Comparison of ENCODE assay signal across 21 mouse cellular contexts in the genomic region with DNA sequence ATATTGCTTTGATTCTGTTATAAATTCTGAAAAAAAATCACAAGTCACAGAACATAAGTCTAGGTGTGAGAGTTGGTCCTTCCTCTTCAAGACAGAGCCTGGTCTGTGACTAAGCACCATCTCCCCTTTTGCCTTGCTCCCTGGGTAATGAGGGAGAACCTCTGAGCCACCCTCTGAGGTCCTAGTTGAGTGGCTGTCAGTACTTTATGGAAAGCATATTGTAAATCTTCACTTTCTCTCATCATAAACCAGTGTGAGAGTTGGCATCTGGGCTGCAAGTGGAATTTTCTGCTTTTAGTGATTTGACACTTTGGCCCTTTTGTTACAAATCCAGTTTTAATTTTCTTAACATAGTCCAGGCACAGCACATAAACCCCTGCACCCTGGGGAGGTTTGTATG.
DNase-seq lines count a peak whose midpoint lies in the region; ATAC-seq and TF ChIP-seq lines count a peak whose summit lies in the region.
"Had no signal": no experiment of that assay in that cellular context is flagged by ENCODE, and none has a peak within 500 bp of the region (broad histone marks: within the 10 kb centered on the region; RNA-seq: fewer than 3 reads in every experiment).

No protein-coding gene starts in this region.

- H3K4me1 ChIP-seq in heart, adult 2 months (ENCODE audit: control insufficient read depth, insufficient read depth, low read length): no peaks in the 10 kb centered on the region
- no peaks in the 10 kb centered on the region for H3K4me1 ChIP-seq in limb, embryonic 12.5 days (replicated peaks)
- no peaks in the 10 kb centered on the region for H3K4me1 ChIP-seq in midbrain, embryonic 14.5 days (ENCODE audit: control insufficient read depth, insufficient read depth, low read length)
- H3K4me1 ChIP-seq: embryonic facial prominence, embryonic 13.5 days; embryonic facial prominence, embryonic 15.5 days; forebrain, embryonic 10.5 days; forebrain, embryonic 12.5 days had no signal

- ATAC-seq in limb, embryonic 12.5 days (ENCODE audit: insufficient number of reproducible peaks, insufficient read depth, low FRiP score, low TSS enrichment, low read depth): peak; percentile 31; the same call in 1 of the 2 replicates
- ATAC-seq in midbrain, embryonic 14.5 days (ENCODE audit: low FRiP score, low TSS enrichment): no peak
- ATAC-seq: forebrain, embryonic 14.5 days; forebrain, embryonic 16.5 days had no signal

- H3K36me3 ChIP-seq in heart, adult 2 months (ENCODE audit: control insufficient read depth, insufficient read depth, low read length): no peaks in the 10 kb centered on the region
- no peaks in the 10 kb centered on the region for H3K36me3 ChIP-seq in limb, embryonic 12.5 days
- H3K36me3 ChIP-seq in midbrain, embryonic 14.5 days (ENCODE audit: control insufficient read depth, insufficient read depth, low read length): no peaks in the 10 kb centered on the region
- H3K36me3 ChIP-seq: embryonic facial prominence, embryonic 13.5 days; embryonic facial prominence, embryonic 15.5 days; forebrain, embryonic 10.5 days; forebrain, embryonic 12.5 days had no signal

- DNase-seq in heart, adult 11 months: peak; percentile 37
- no peak for DNase-seq in heart, adult 2 months
- peak; percentile 59 for DNase-seq in forelimb bud, embryonic 11.5 days (ENCODE audit: low read depth, low spot score)
- no peak for DNase-seq in midbrain, embryonic 14.5 days
- DNase-seq: adrenal gland, adult 2 months; adrenal gland, postnatal 10 days; adrenal gland, postnatal 25 days; cerebellum, adult 11 months; cerebellum, adult 18-20 months; cerebellum, adult 8-10 months; cerebellum, adult 9-11 months; cerebellum, postnatal 14 days; cerebellum, postnatal 36 days had no signal

- TF ChIP-seq POLR2A in heart, adult 2 months (IDR thresholded peaks at IDR 0.05; ENCODE audit: insufficient read depth, low read depth, low read length): no peak

- H3K9ac ChIP-seq in heart, adult 2 months (ENCODE audit: low read depth, low read length): no peak overlapping the region
- no peak overlapping the region for H3K9ac ChIP-seq in limb, embryonic 12.5 days (replicated peaks)
- no peak overlapping the region for H3K9ac ChIP-seq in midbrain, embryonic 14.5 days (replicated peaks; ENCODE audit: low read length)
- H3K9ac ChIP-seq: embryonic facial prominence, embryonic 13.5 days; embryonic facial prominence, embryonic 15.5 days; forebrain, embryonic 12.5 days had no signal

- H3K27ac ChIP-seq in heart, adult 2 months: no peak overlapping the region
- H3K27ac ChIP-seq in limb, embryonic 12.5 days: peak overlapping the region; percentile 41; the same call in 1 of the 2 replicates
- no peak overlapping the region for H3K27ac ChIP-seq in midbrain, embryonic 14.5 days (replicated peaks; ENCODE audit: low read depth, low read length)
- H3K27ac ChIP-seq: embryonic facial prominence, embryonic 13.5 days; embryonic facial prominence, embryonic 15.5 days; forebrain, embryonic 10.5 days; forebrain, embryonic 12.5 days had no signal

- TF ChIP-seq EP300 in heart, adult 2 months (IDR thresholded peaks at IDR 0.05; ENCODE audit: insufficient read depth, low read depth, low read length): no peak

- H3K4me2 ChIP-seq in limb, embryonic 12.5 days: no peak overlapping the region
- no peak overlapping the region for H3K4me2 ChIP-seq in midbrain, embryonic 14.5 days (ENCODE audit: low read length)
- H3K4me2 ChIP-seq: embryonic facial prominence, embryonic 13.5 days; embryonic facial prominence, embryonic 15.5 days; forebrain, embryonic 12.5 days had no signal

- intact Hi-C loops in heart, adult 2 months (cut with DNase I): no loop called here

- H3K9me3 ChIP-seq in limb, embryonic 12.5 days: no peaks in the 10 kb centered on the region
- H3K9me3 ChIP-seq in midbrain, embryonic 14.5 days (ENCODE audit: control insufficient read depth, low read length): no peaks in the 10 kb centered on the region
- H3K9me3 ChIP-seq: embryonic facial prominence, embryonic 13.5 days; embryonic facial prominence, embryonic 15.5 days; forebrain, embryonic 10.5 days; forebrain, embryonic 12.5 days had no signal

- no peaks in the 10 kb centered on the region for H3K79me2 ChIP-seq in heart, adult 2 months (replicated peaks; ENCODE audit: control insufficient read depth, insufficient read depth, low read length)

- no peak for TF ChIP-seq CTCF in heart, adult 2 months (IDR thresholded peaks at IDR 0.05)

- H3K4me3 ChIP-seq in heart, adult 2 months: no peak overlapping the region
- no peak overlapping the region for H3K4me3 ChIP-seq in limb, embryonic 12.5 days (replicated peaks)
- H3K4me3 ChIP-seq in midbrain, embryonic 14.5 days (replicated peaks; ENCODE audit: low read depth, low read length): no peak overlapping the region
- H3K4me3 ChIP-seq: embryonic facial prominence, embryonic 13.5 days; embryonic facial prominence, embryonic 15.5 days; erythroblast, embryonic 14.5 days; forebrain, embryonic 10.5 days; forebrain, embryonic 12.5 days had no signal

- H3K27me3 ChIP-seq in heart, adult 2 months (ENCODE audit: control insufficient read depth, insufficient read depth, low read length): no peaks in the 10 kb centered on the region
- peaks cover 12% of the 10 kb centered on the region for H3K27me3 ChIP-seq in limb, embryonic 12.5 days
- no peaks in the 10 kb centered on the region for H3K27me3 ChIP-seq in midbrain, embryonic 14.5 days (ENCODE audit: control insufficient read depth, insufficient read depth, low read length)
- H3K27me3 ChIP-seq: embryonic facial prominence, embryonic 15.5 days; forebrain, embryonic 12.5 days had no signal

Comparison
In these comparisons a context has a peak if more than half of its experiments do, and no peak if none do; other contexts are left out.
1. DNase-seq: peak in heart, adult 11 months (single experiment) and forelimb bud, embryonic 11.5 days (single experiment); none in heart, adult 2 months (0 of 2) and midbrain, embryonic 14.5 days (single experiment).